Mouse (Mus musculus): ENCODE results near the gene Hist1h3i. TPM values are rescaled to one million over a fixed set of nuclear protein-coding genes. Genes with fewer than 3 reads are reported as not detected.

Hist1h3i gene
- polyA plus RNA-seq, 1 experiment from 2014 or later = 54.7 TPM

Small RNAs within 50 kb of the gene (microRNA-seq; reads per million reads assigned to microRNA genes)
- gene Gm19658 (not detected), gene Gm44346 (not detected), gene Gm44454 (not detected), gene Gm44466 (not detected)

Other genes with a start within 250 kb of the Hist1h3i start
- gene Olfr1366, start 240.6 kb downstream of the Hist1h3i start, polyA plus RNA-seq (2016; fragmentation: Nextera tagmentation; extraction: Ambion mirVana) = 0.06 and 0.10 TPM in 2 replicates
- gene Olfr1535, start 223.5 kb downstream of the Hist1h3i start, polyA plus RNA-seq (2016; fragmentation: Nextera tagmentation; extraction: Ambion mirVana) = 0.04 and 0.05 TPM in 2 replicates
- gene Olfr1364, start 201.6 kb downstream of the Hist1h3i start, polyA plus RNA-seq (2016; fragmentation: Nextera tagmentation; extraction: Ambion mirVana) = not detected in 2 replicates
- not detected in 2 replicates for gene Olfr1362, start 169.3 kb downstream of the Hist1h3i start, polyA plus RNA-seq (2016; fragmentation: Nextera tagmentation; extraction: Ambion mirVana)
- gene Olfr11, start 140.9 kb downstream of the Hist1h3i start, polyA plus RNA-seq (2016; fragmentation: Nextera tagmentation; extraction: Ambion mirVana) = not detected in 2 replicates
- gene Olfr1361, start 120.0 kb downstream of the Hist1h3i start, polyA plus RNA-seq (2016; fragmentation: Nextera tagmentation; extraction: Ambion mirVana) = not detected in 2 replicates
- gene Olfr1360, start 106.0 kb downstream of the Hist1h3i start, polyA plus RNA-seq (2016; fragmentation: Nextera tagmentation; extraction: Ambion mirVana) = not detected in 2 replicates
- not detected in 2 replicates for gene Olfr1359, start 85.3 kb downstream of the Hist1h3i start, polyA plus RNA-seq (2016; fragmentation: Nextera tagmentation; extraction: Ambion mirVana)
- gene Hist1h2bl, start 67.2 kb downstream of the Hist1h3i start, polyA plus RNA-seq (2016; fragmentation: Nextera tagmentation; extraction: Ambion mirVana) = 0.91 TPM in 1 of 2 replicates, not detected in the other
- gene Hist1h2ai, start 66.9 kb downstream of the Hist1h3i start, polyA plus RNA-seq (2016; fragmentation: Nextera tagmentation; extraction: Ambion mirVana) = 5.4 and 6.6 TPM in 2 replicates
- gene Hist1h3h, start 65.7 kb downstream of the Hist1h3i start, polyA plus RNA-seq (2016; fragmentation: Nextera tagmentation; extraction: Ambion mirVana) = 2.0 TPM in 2 replicates
- gene Hist1h2bm, start 61.3 kb downstream of the Hist1h3i start, polyA plus RNA-seq (2016; fragmentation: Nextera tagmentation; extraction: Ambion mirVana) = 1.4 and 2.5 TPM in 2 replicates
- gene Hist1h4j, start 48.3 kb downstream of the Hist1h3i start, polyA plus RNA-seq (2016; fragmentation: Nextera tagmentation; extraction: Ambion mirVana) = 0.31 and 0.68 TPM in 2 replicates
- 0.80 TPM in 1 of 2 replicates, not detected in the other for gene Hist1h4k, start 32.9 kb downstream of the Hist1h3i start, polyA plus RNA-seq (2016; fragmentation: Nextera tagmentation; extraction: Ambion mirVana)
- 7.0 and 11.4 TPM in 2 replicates for gene Hist1h2ak, start 29.5 kb downstream of the Hist1h3i start, polyA plus RNA-seq (2016; fragmentation: Nextera tagmentation; extraction: Ambion mirVana)
- gene Hist1h2bn, start 29.2 kb downstream of the Hist1h3i start, polyA plus RNA-seq (2016; fragmentation: Nextera tagmentation; extraction: Ambion mirVana) = 1.1 and 2.1 TPM in 2 replicates
- gene Hist1h1b, start 2.7 kb downstream of the Hist1h3i start, polyA plus RNA-seq (2016; fragmentation: Nextera tagmentation; extraction: Ambion mirVana) = 12.4 and 12.5 TPM in 2 replicates
- gene Hist1h2an, start 3.8 kb upstream of the Hist1h3i start, polyA plus RNA-seq (2016; fragmentation: Nextera tagmentation; extraction: Ambion mirVana) = 1.3 and 6.2 TPM in 2 replicates
- 1.3 and 1.4 TPM in 2 replicates for gene Hist1h2bp, start 4.1 kb upstream of the Hist1h3i start, polyA plus RNA-seq (2016; fragmentation: Nextera tagmentation; extraction: Ambion mirVana)
- gene Hist1h2bq, start 26.8 kb upstream of the Hist1h3i start, polyA plus RNA-seq (2016; fragmentation: Nextera tagmentation; extraction: Ambion mirVana) = 8.4 and 12.7 TPM in 2 replicates
- 2.6 TPM in 1 of 2 replicates, not detected in the other for gene Hist1h2ao, start 27.1 kb upstream of the Hist1h3i start, polyA plus RNA-seq (2016; fragmentation: Nextera tagmentation; extraction: Ambion mirVana)
- not detected in 2 replicates for gene Hist1h4m, start 28.4 kb upstream of the Hist1h3i start, polyA plus RNA-seq (2016; fragmentation: Nextera tagmentation; extraction: Ambion mirVana)
- gene Hist1h4n, start 48.8 kb upstream of the Hist1h3i start, polyA plus RNA-seq (2016; fragmentation: Nextera tagmentation; extraction: Ambion mirVana) = 8.4 and 15.5 TPM in 2 replicates
- gene Hist1h2ap, start 50.1 kb upstream of the Hist1h3i start, polyA plus RNA-seq (2016; fragmentation: Nextera tagmentation; extraction: Ambion mirVana) = 2,122 and 2,141 TPM in 2 replicates
- 8.1 and 12.8 TPM in 2 replicates for gene Hist1h2br, start 50.4 kb upstream of the Hist1h3i start, polyA plus RNA-seq (2016; fragmentation: Nextera tagmentation; extraction: Ambion mirVana)
- gene Zfp184, start 161.7 kb upstream of the Hist1h3i start, polyA plus RNA-seq (2016; fragmentation: Nextera tagmentation; extraction: Ambion mirVana) = 7.5 and 8.3 TPM in 2 replicates
- 0.13 and 0.14 TPM in 2 replicates for gene Pom121l2, start 197.8 kb upstream of the Hist1h3i start, polyA plus RNA-seq (2016; fragmentation: Nextera tagmentation; extraction: Ambion mirVana)
- 0.17 and 0.28 TPM in 2 replicates for gene Prss16, start 226.4 kb upstream of the Hist1h3i start, polyA plus RNA-seq (2016; fragmentation: Nextera tagmentation; extraction: Ambion mirVana)